Mouse (Mus musculus) liver, embryonic 14.5 days (tissue): ENCODE measurements around the gene Pgs1.
A peak's percentile ranks its signal among the peaks of the same experiment; 100 is the strongest.

Source experiments
- CTCF ChIP-seq: IDR thresholded peaks from 2 replicates; pipeline ENCODE4 v1.5.1; 2016; ENCODE audit warnings: antibody characterized with exemption, low read depth, control low read depth
- EP300 ChIP-seq: IDR thresholded peaks from 2 replicates; pipeline ENCODE4 v1.6.1; 2016; ENCODE audit warnings: antibody characterized with exemption, low read depth

- TF ChIP-seq CTCF: peak; percentile 98
- no peak for TF ChIP-seq EP300
These were observed 15.9 kb upstream of the Pgs1 start, which contains the start of gene Socs3 for GRCm38 (mm10) chr11:117969945-117970872.
